Mouse (Mus musculus): ENCODE results near the gene Clec2d. TPM values are rescaled to one million over a fixed set of nuclear protein-coding genes. Genes with fewer than 3 reads are reported as not detected.
"Not testable (repeated sequence)": the region's sequence is repeated elsewhere in the genome, so short reads cannot be mapped to it uniquely, and the experiment has no call there.

The Clec2d gene
- polyA plus RNA-seq, 1 experiment: 14.9 TPM

DNA sequence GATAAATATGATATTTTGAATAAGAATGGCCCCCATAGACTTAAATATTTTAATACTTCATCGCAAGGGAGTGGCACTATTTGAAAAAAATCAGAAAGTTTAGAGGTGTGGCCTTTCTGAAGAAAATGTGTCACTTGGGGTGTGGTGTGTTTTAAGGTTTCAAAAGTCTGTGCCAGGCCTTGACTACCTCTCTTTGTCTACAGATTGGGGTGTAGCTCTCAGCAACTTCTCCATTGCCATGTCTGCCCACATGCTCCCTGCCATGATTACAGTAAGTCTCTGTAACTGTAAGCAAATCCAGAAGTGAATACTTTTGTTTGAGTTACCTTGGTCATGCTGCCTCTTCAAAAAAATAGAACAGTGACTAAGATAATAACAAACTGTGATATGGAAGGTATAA lies 16.8 kb upstream of the Clec2d start:
- Histone ChIP-seq H3K27ac (ENCODE audit: insufficient read depth, low read length) (no peak overlapping the region), H3K27me3 (ENCODE audit: control insufficient read depth, insufficient read depth, low read length) (no peaks in the 10 kb centered on the region; the same call in 1 of the 2 replicates), H3K4me1 (ENCODE audit: control insufficient read depth, insufficient read depth, low read length) (no peaks in the 10 kb centered on the region), H3K4me3 (replicated peaks; ENCODE audit: insufficient read depth, low read depth, low read length) (no peak overlapping the region)
- 92% methylated on average over 1 of the region's 1 CpGs for WGBS
- DNase-seq: no peak
- TF ChIP-seq POLR2A (IDR thresholded peaks at IDR 0.05; ENCODE audit: borderline replicate concordance, insufficient read depth, low read length) (no peak), CTCF (IDR thresholded peaks at IDR 0.05; ENCODE audit: borderline replicate concordance, insufficient read depth, low read depth, low read length) (no peak)

DNA sequence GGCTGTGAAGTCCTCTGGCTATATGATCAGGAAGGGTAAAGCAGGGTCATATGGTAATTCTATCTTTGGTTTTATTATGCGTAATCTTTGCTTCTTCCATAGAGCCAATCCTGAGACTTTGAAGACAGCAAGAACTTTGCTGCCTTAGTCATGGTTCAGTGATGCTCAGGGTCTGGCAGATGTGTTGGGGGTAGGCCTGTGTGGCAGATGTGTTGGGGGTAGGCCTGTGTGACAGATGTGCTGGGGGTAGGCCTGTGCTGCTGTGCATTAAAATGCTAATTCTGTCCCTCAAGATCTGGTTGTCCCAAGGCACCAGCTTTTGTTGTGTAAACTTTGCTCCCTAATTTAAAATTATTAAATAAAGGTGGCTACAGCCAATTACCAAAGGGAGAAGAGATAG lies 9.5 kb upstream of the Clec2d start:
- DNase-seq: no peak
- 100% methylated on average over 1 of the region's 1 CpGs for WGBS
- Histone ChIP-seq H3K4me1 (ENCODE audit: control insufficient read depth, insufficient read depth, low read length) (no peaks in the 10 kb centered on the region), H3K27me3 (ENCODE audit: control insufficient read depth, insufficient read depth, low read length) (no peaks in the 10 kb centered on the region), H3K4me3 (replicated peaks; ENCODE audit: insufficient read depth, low read depth, low read length) (no peak overlapping the region), H3K27ac (ENCODE audit: insufficient read depth, low read length) (no peak overlapping the region)
- TF ChIP-seq CTCF (IDR thresholded peaks at IDR 0.05; ENCODE audit: borderline replicate concordance, insufficient read depth, low read depth, low read length): no peak
- no peak for TF ChIP-seq POLR2A (IDR thresholded peaks at IDR 0.05; ENCODE audit: borderline replicate concordance, insufficient read depth, low read length)

DNA sequence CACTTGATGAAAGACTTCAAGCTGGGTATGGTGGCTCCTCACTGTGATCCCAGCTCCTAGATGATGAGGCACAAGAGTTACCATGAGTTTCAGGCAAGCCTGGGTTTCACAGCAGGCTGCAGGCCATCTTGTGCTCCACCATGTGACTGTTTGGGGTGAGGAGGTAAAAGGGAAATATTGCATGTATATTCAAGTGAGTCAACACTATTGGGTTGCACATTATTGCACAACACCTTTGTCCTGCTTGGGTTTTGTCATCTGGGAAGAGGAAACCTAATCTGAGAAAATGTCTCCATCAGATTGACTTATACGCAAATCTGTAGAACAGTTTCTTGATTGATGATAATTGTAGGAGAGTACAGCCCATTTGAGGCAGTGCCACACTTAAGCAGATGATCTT lies 8.7 kb upstream of the Clec2d start:
- Histone ChIP-seq H3K4me1 (ENCODE audit: control insufficient read depth, insufficient read depth, low read length) (no peaks in the 10 kb centered on the region), H3K27me3 (ENCODE audit: control insufficient read depth, insufficient read depth, low read length) (no peaks in the 10 kb centered on the region), H3K4me3 (replicated peaks; ENCODE audit: insufficient read depth, low read depth, low read length) (no peak overlapping the region), H3K27ac (ENCODE audit: insufficient read depth, low read length) (no peak overlapping the region)
- 96% methylated on average over 1 of the region's 1 CpGs for WGBS
- TF ChIP-seq CTCF (IDR thresholded peaks at IDR 0.05; ENCODE audit: borderline replicate concordance, insufficient read depth, low read depth, low read length) (no peak), POLR2A (IDR thresholded peaks at IDR 0.05; ENCODE audit: borderline replicate concordance, insufficient read depth, low read length) (no peak)
- no peak for DNase-seq

DNA sequence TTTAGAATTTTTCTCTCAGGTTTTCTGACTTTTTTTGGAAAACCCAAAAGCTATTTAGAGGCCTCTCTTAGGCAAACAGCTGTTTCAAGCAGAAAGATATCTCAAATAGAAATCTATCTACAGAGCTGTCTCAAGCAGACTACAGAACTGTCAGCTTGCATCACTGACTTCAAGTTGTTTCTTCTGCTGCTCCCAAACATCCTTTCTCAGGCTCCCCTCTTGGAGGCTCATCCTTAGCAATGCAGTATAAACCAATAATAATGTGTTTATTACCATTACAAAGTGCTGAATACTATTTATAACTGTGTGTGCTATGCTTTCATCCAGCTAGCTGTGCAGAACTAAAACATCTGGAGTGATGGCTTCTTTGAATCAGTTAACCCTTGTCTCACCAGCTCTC lies 5.6 kb upstream of the Clec2d start:
- no peak for DNase-seq
- no peak for TF ChIP-seq CTCF (IDR thresholded peaks at IDR 0.05; ENCODE audit: borderline replicate concordance, insufficient read depth, low read depth, low read length)
- no peaks in the 10 kb centered on the region for H3K4me1 ChIP-seq (ENCODE audit: control insufficient read depth, insufficient read depth, low read length)
- H3K27ac ChIP-seq (ENCODE audit: insufficient read depth, low read length): no peak overlapping the region
- H3K27me3 ChIP-seq (ENCODE audit: control insufficient read depth, insufficient read depth, low read length): no peaks in the 10 kb centered on the region
- no peak overlapping the region for H3K4me3 ChIP-seq (replicated peaks; ENCODE audit: insufficient read depth, low read depth, low read length)

DNA sequence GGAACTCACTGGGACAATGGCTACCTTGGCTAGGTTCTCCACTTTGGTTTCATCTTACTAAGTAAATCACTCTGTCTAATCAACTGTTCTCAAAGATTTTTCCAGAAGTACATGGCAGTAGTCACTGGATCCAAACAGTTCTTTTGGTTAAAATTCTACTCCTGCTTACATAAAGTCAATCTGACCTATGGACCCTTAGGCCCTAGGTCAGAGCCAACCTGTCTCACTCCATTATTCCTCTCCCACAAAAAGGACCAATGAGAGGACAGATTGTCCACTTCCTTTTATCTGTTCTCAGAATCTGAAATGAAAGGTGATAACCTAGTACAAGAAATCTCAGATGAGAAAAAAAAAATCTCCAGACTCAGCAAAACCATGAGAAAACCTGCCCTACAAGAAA lies 4.8 kb upstream of the Clec2d start:
- H3K4me3 ChIP-seq (replicated peaks; ENCODE audit: insufficient read depth, low read depth, low read length): no peak overlapping the region
- H3K27ac ChIP-seq (ENCODE audit: insufficient read depth, low read length): no peak overlapping the region
- no peaks in the 10 kb centered on the region for H3K27me3 ChIP-seq (ENCODE audit: control insufficient read depth, insufficient read depth, low read length)
- no peaks in the 10 kb centered on the region for H3K4me1 ChIP-seq (ENCODE audit: control insufficient read depth, insufficient read depth, low read length)
- no peak for DNase-seq
- TF ChIP-seq CTCF (IDR thresholded peaks at IDR 0.05; ENCODE audit: borderline replicate concordance, insufficient read depth, low read depth, low read length) (no peak), POLR2A (IDR thresholded peaks at IDR 0.05; ENCODE audit: borderline replicate concordance, insufficient read depth, low read length) (no peak)

DNA sequence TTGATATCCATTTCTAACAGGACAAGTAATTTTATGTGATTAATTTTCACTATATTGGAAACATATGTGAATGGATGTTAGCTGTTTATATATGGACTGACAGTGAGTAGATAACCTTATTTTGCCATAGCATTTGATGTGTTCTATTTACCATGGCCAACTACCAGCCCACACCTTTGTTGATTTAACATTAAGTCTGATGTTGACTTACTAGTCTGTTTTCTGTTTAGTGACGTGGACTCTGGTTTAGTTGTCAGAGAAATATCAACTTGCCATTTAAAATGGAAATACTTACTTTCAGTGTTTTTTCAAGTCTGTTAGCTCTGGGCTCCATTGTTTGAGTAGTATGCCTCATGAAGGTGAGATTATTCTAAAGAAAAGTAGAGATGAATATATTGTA lies 3.8 kb upstream of the Clec2d start:
- no peak for TF ChIP-seq CTCF (IDR thresholded peaks at IDR 0.05; ENCODE audit: borderline replicate concordance, insufficient read depth, low read depth, low read length)
- no peak for TF ChIP-seq POLR2A (IDR thresholded peaks at IDR 0.05; ENCODE audit: borderline replicate concordance, insufficient read depth, low read length)
- WGBS: 92% methylated on average over 1 of the region's 1 CpGs
- Histone ChIP-seq H3K4me1 (ENCODE audit: control insufficient read depth, insufficient read depth, low read length) (no peaks in the 10 kb centered on the region), H3K27ac (ENCODE audit: insufficient read depth, low read length) (no peak overlapping the region), H3K4me3 (replicated peaks; ENCODE audit: insufficient read depth, low read depth, low read length) (no peak overlapping the region), H3K27me3 (ENCODE audit: control insufficient read depth, insufficient read depth, low read length) (no peaks in the 10 kb centered on the region)
- DNase-seq: no peak

DNA sequence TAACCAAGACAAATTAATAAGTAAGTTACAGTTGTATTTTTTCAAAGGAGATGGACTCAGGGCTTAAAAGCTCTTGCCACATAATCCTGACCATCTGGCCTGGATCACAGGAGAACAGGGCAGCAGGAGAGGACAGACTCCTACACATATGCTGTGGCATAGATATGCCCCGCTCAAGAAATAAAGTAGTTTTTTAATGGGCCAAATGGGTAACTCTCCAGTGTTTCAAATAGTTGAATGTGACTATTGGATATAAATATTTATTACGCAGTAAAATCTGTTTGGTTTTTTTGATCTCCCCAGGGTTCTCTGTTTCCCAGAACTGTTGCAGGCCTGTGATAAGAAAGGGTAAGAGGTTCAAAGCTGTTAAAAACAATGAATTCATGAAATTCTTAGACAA lies 1.1 kb upstream of the Clec2d start:
- DNase-seq: no peak
- H3K4me1 ChIP-seq (ENCODE audit: control insufficient read depth, insufficient read depth, low read length): no peaks in the 10 kb centered on the region
- H3K27me3 ChIP-seq (ENCODE audit: control insufficient read depth, insufficient read depth, low read length): no peaks in the 10 kb centered on the region
- no peak for TF ChIP-seq POLR2A (IDR thresholded peaks at IDR 0.05; ENCODE audit: borderline replicate concordance, insufficient read depth, low read length)
- TF ChIP-seq CTCF (IDR thresholded peaks at IDR 0.05; ENCODE audit: borderline replicate concordance, insufficient read depth, low read depth, low read length): no peak
- H3K4me3 ChIP-seq (replicated peaks; ENCODE audit: insufficient read depth, low read depth, low read length): no peak overlapping the region
- H3K27ac ChIP-seq (ENCODE audit: insufficient read depth, low read length): no peak overlapping the region
- 76% methylated on average over 2 of the region's 2 CpGs for WGBS

DNA sequence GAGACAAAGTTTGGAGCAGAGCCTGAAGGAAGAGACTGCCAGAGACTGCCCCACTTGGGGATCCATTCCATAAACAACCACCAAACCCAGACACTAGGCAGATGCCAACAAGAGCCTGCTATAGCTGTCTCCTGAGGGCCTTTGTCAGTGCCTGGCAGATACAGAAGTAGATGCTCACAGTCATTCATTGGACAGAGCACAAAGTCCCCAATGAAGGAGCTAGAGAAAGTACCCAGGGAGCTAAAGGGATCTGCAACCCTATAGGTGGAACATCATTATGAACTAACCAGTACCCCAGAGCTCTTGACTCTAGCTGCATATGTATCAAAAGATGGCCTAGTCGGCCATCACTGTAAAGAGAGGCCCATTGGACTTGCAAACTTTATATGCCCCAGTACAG lies 584 bp upstream of the Clec2d start:
- not testable (repeated sequence) for DNase-seq; H3K27ac ChIP-seq (ENCODE audit: insufficient read depth, low read length); H3K27me3 ChIP-seq (ENCODE audit: control insufficient read depth, insufficient read depth, low read length); H3K4me1 ChIP-seq (ENCODE audit: control insufficient read depth, insufficient read depth, low read length); H3K4me3 ChIP-seq (replicated peaks; ENCODE audit: insufficient read depth, low read depth, low read length)
- WGBS: 59% methylated on average over 1 of the region's 1 CpGs

DNA sequence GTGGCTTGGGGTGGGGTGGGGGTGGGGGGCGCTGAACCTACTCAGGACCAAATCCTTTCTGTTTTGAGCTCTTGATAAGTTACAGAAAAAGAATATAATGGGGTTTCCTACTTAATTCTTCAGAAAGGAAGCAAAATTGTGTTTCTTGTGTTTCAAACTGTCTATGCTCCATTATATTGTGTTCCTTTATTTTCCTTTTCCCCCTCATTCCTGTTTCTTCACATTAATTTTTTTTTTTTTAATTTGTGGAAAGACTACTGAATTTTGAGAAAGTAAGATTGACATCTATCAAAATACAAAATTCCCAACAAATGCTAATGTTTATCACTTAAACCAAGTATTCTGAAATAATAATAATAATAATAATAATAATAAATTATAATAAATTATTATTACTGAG lies 834 bp downstream of the Clec2d start:
- no peak for TF ChIP-seq POLR2A (IDR thresholded peaks at IDR 0.05; ENCODE audit: borderline replicate concordance, insufficient read depth, low read length)
- TF ChIP-seq CTCF (IDR thresholded peaks at IDR 0.05; ENCODE audit: borderline replicate concordance, insufficient read depth, low read depth, low read length): no peak
- WGBS: 27% methylated on average over 1 of the region's 1 CpGs
- H3K4me1 ChIP-seq (ENCODE audit: control insufficient read depth, insufficient read depth, low read length): no peaks in the 10 kb centered on the region

More for the DNA sequence above, 834 bp downstream of the Clec2d start:
- H3K27me3 ChIP-seq (ENCODE audit: control insufficient read depth, insufficient read depth, low read length): no peaks in the 10 kb centered on the region
- no peak overlapping the region for H3K27ac ChIP-seq (ENCODE audit: insufficient read depth, low read length)
- no peak for DNase-seq
- H3K4me3 ChIP-seq (replicated peaks; ENCODE audit: insufficient read depth, low read depth, low read length): no peak overlapping the region

All from cerebellum, adult 2 months (tissue).